12 mouse cellular contexts compared by ENCODE assay signal in the genomic region with DNA sequence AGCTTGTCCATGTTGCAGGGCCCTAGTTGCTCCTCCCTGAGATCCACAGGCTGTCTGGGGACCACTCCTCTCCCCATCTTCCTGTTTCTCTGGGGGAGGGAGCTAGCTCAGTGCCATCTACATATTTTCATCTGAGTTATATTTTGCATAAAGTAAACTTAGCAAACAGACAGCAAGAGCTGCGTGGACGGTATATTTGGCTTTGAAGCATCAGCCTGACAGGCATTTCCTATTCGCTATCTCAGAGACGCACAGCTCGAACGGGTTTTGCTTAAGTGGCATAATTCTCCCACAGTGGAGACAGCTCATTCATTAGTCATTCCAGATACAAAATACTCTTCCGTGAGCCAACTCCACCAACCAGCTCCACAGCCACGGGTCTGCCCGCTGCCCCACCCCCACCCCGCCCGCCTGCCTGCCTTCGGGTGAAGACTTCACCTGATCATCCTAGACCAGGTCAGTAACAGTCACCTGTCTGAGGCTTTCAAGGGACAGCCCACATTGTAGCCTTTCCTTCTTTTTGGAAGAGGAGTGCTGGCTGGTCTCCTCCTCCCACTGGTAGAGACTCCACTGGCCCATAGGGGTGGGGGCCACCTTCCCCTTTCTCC.
DNase-seq lines count a peak whose midpoint lies in the region; ATAC-seq lines count a peak whose summit lies in the region.
"Had no signal": no experiment of that assay in that cellular context is flagged by ENCODE, and none has a peak within 500 bp of the region (broad histone marks: within the 10 kb centered on the region; RNA-seq: fewer than 3 reads in every experiment).

No protein-coding gene starts in this region.

- DNase-seq in forebrain, embryonic 10.5 days (ENCODE audit: extremely low spot score, low spot score): no peak
- DNase-seq in right cerebral cortex, adult 2 months (ENCODE audit: low spot score in 2 of 2): peak; percentile 59 to 63
- DNase-seq in right cerebral cortex, postnatal 4 days: no peak
- DNase-seq in liver: peak; percentile 79
- DNase-seq in telencephalon, adult 2 months (ENCODE audit: low read depth, low spot score): peak; percentile 71
- DNase-seq in heart, adult 8-10 months (ENCODE audit: low spot score): no peak
- DNase-seq in cerebellum, postnatal 36 days: no peak
- DNase-seq: adrenal gland, adult 2 months; kidney, postnatal 36 days; lung, postnatal 4 days had no signal

- WGBS in forebrain, embryonic 15.5 days: 58% methylated on average over 12 of the region's 12 CpGs
- 79% methylated on average over 12 of the region's 12 CpGs for WGBS in forebrain, embryonic 10.5 days

- no peak overlapping the region for H3K4me2 ChIP-seq in forebrain, embryonic 15.5 days (replicated peaks)
- H3K4me2 ChIP-seq: embryonic facial prominence, embryonic 12.5 days had no signal

- H3K27ac ChIP-seq in forebrain, embryonic 15.5 days (replicated peaks): no peak overlapping the region
- H3K27ac ChIP-seq in forebrain, embryonic 10.5 days: no peak overlapping the region
- H3K27ac ChIP-seq: embryonic facial prominence, embryonic 12.5 days had no signal

- H3K9ac ChIP-seq in forebrain, embryonic 15.5 days (replicated peaks): no peak overlapping the region
- H3K9ac ChIP-seq: embryonic facial prominence, embryonic 12.5 days had no signal

- no peaks in the 10 kb centered on the region for H3K27me3 ChIP-seq in forebrain, embryonic 15.5 days
- H3K27me3 ChIP-seq in forebrain, embryonic 10.5 days (ENCODE audit: poor library complexity, severe bottlenecking): peaks cover 18% of the 10 kb centered on the region; the same call in 1 of the 2 replicates
- H3K27me3 ChIP-seq: embryonic facial prominence, embryonic 12.5 days had no signal

- H3K4me3 ChIP-seq in forebrain, embryonic 15.5 days: no peak overlapping the region
- no peak overlapping the region for H3K4me3 ChIP-seq in forebrain, embryonic 10.5 days
- H3K4me3 ChIP-seq: embryonic facial prominence, embryonic 12.5 days had no signal

- H3K36me3 ChIP-seq in forebrain, embryonic 15.5 days: no peaks in the 10 kb centered on the region
- H3K36me3 ChIP-seq in forebrain, embryonic 10.5 days (replicated peaks): no peaks in the 10 kb centered on the region
- H3K36me3 ChIP-seq: embryonic facial prominence, embryonic 12.5 days had no signal

- H3K4me1 ChIP-seq in forebrain, embryonic 15.5 days: peaks cover 10% of the 10 kb centered on the region; the same call in 1 of the 2 replicates
- H3K4me1 ChIP-seq in forebrain, embryonic 10.5 days: peaks cover 19% of the 10 kb centered on the region

- no peaks in the 10 kb centered on the region for H3K9me3 ChIP-seq in forebrain, embryonic 15.5 days
- H3K9me3 ChIP-seq in forebrain, embryonic 10.5 days: no peaks in the 10 kb centered on the region
- H3K9me3 ChIP-seq: embryonic facial prominence, embryonic 12.5 days had no signal

- ATAC-seq in forebrain, embryonic 15.5 days (replicated peaks): 0 out of 2 replicates have a peak, but pooled peaks have one; percentile 38

Comparison
In these comparisons a context has a peak if more than half of its experiments do, and no peak if none do; other contexts are left out.
1. DNase-seq: peak in right cerebral cortex, adult 2 months (2 of 2), liver (single experiment) and telencephalon, adult 2 months (single experiment); none in forebrain, embryonic 10.5 days (single experiment), right cerebral cortex, postnatal 4 days (single experiment), heart, adult 8-10 months (single experiment) and cerebellum, postnatal 36 days (0 of 2).